Mouse (Mus musculus) megakaryocyte, embryonic 14.5 days (primary cell): Measurements from ENCODE around the gene Ubl3. TPM values are rescaled to one million over a fixed set of nuclear protein-coding genes. Genes with fewer than 3 reads are reported as not detected.

Source experiments
- H3K27me3 ChIP-seq: replicated peaks from 2 replicates; pipeline ENCODE3; 2012; ENCODE audit warnings: inconsistent platforms
- H3K36me3 ChIP-seq: replicated peaks from 2 replicates; pipeline ENCODE3; 2012; ENCODE audit warnings: low read length, inconsistent platforms, mixed read lengths
- H3K4me1 ChIP-seq: 2 replicates; pipeline ENCODE4 v1.6.1; 2012; ENCODE audit warnings: inconsistent platforms
- H3K4me3 ChIP-seq: replicated peaks from 2 replicates; pipeline ENCODE3; 2012; ENCODE audit warnings: moderate library complexity, mild to moderate bottlenecking, inconsistent platforms
- H3K9me3 ChIP-seq: 2 replicates; pipeline ENCODE4 v1.6.1; 2012; ENCODE audit warnings: inconsistent platforms
- FLI1 ChIP-seq: IDR thresholded peaks from 2 replicates; pipeline ENCODE4 v1.6.1; 2012; ENCODE audit warnings: low read length, inconsistent platforms, mixed read lengths
- GATA1 ChIP-seq: IDR thresholded peaks from 3 replicates; pipeline ENCODE4 v1.6.1; 2012; ENCODE audit warnings: mixed read lengths, low read length, inconsistent platforms, borderline replicate concordance
- polyA plus RNA-seq: library from polyadenylated mRNA; stranded (reverse); fragments of >175 nt; gene quantifications from 2 replicates; pipeline ENCODE4 v1.2.3, GENCODE M21; 2012; ENCODE audit warnings: low replicate concordance; ENCODE audit not compliant: insufficient read depth

Ubl3 gene
- polyA plus RNA-seq, 1 experiment, result 9.4 TPM

GRCm38 (mm10) chr5:148534644-148535043, 17.9 kb downstream of the Ubl3 start:
- H3K4me3 ChIP-seq, result no peak overlapping the region

GRCm38 (mm10) chr5:148533924-148534323, 18.7 kb downstream of the Ubl3 start:
- TF ChIP-seq GATA1 (no peak), FLI1 (no peak)
- H3K36me3 ChIP-seq, result no peaks in the 10 kb centered on the region
- H3K9me3 ChIP-seq, result no peaks in the 10 kb centered on the region
- peaks cover 10% of the 10 kb centered on the region for H3K27me3 ChIP-seq
- H3K4me1 ChIP-seq, result peaks cover 17% of the 10 kb centered on the region
- H3K4me3 ChIP-seq, result no peak overlapping the region

More at GRCm38 (mm10) chr5:148534644-148535043, 17.9 kb downstream of the Ubl3 start:
- Histone ChIP-seq H3K27me3 (peaks cover 16% of the 10 kb centered on the region), H3K9me3 (no peaks in the 10 kb centered on the region), H3K4me1 (peaks cover 17% of the 10 kb centered on the region), H3K36me3 (no peaks in the 10 kb centered on the region)
- TF ChIP-seq FLI1 (no peak), GATA1 (no peak)

DNA sequence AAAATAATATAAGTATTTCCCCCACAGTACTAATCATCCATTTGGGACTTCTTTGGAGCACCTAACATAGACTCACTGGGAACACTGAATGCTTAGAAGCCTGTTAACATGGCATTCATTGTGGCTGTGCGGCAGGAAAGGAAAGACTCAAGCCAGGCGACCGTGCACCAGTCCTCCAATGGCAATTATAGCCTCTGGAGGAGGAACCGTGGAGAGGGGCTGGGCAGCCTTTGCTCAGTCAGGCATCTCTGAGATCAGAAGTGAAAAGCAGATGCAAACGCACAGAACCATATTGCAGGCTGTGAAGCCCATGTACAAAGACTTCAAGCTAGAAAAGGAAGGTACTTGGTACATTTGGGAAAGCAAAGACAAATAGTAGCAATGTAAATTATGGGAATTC, 20.4 kb downstream of the Ubl3 start:
- Histone ChIP-seq H3K9me3 (no peaks in the 10 kb centered on the region), H3K4me1 (peaks cover 17% of the 10 kb centered on the region), H3K4me3 (no peak overlapping the region), H3K27me3 (peaks cover 7% of the 10 kb centered on the region), H3K36me3 (no peaks in the 10 kb centered on the region)
- TF ChIP-seq FLI1 (no peak), GATA1 (no peak)

DNA sequence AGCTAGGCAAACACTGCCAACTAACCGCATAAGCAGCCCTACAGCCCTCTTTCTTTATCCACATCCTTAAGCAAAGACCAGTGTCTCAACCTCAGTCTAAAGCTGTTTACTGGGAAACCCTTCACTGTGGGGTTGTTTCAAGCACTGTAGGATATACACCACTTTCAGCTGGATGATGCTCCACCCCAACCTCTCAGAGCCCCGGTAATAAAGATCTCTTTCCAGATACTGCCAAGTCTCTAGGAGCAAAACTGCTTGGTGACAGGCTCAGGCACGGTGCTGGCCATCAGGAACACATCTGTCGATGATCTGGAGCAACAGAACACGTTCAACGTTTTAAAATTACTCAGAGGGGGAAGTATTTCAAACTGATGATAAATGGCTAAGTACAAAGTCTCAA, 25.0 kb downstream of the Ubl3 start:
- no peaks in the 10 kb centered on the region for H3K9me3 ChIP-seq
- H3K27me3 ChIP-seq, result peaks cover 3% of the 10 kb centered on the region
- H3K36me3 ChIP-seq, result no peaks in the 10 kb centered on the region
- peaks cover 4% of the 10 kb centered on the region; the same call in 1 of the 2 replicates for H3K4me1 ChIP-seq
- no peak for TF ChIP-seq FLI1
- no peak for TF ChIP-seq GATA1
- H3K4me3 ChIP-seq, result no peak overlapping the region

- H3K27me3 ChIP-seq, result peaks cover 3% of the 10 kb centered on the region
- no peaks in the 10 kb centered on the region for H3K36me3 ChIP-seq
- peaks cover 4% of the 10 kb centered on the region; the same call in 1 of the 2 replicates for H3K4me1 ChIP-seq
- TF ChIP-seq FLI1 (no peak), GATA1 (no peak)
- no peaks in the 10 kb centered on the region for H3K9me3 ChIP-seq
- H3K4me3 ChIP-seq, result no peak overlapping the region
These were observed 26.0 kb downstream of the Ubl3 start for GRCm38 (mm10) chr5:148526631-148527030.

DNA sequence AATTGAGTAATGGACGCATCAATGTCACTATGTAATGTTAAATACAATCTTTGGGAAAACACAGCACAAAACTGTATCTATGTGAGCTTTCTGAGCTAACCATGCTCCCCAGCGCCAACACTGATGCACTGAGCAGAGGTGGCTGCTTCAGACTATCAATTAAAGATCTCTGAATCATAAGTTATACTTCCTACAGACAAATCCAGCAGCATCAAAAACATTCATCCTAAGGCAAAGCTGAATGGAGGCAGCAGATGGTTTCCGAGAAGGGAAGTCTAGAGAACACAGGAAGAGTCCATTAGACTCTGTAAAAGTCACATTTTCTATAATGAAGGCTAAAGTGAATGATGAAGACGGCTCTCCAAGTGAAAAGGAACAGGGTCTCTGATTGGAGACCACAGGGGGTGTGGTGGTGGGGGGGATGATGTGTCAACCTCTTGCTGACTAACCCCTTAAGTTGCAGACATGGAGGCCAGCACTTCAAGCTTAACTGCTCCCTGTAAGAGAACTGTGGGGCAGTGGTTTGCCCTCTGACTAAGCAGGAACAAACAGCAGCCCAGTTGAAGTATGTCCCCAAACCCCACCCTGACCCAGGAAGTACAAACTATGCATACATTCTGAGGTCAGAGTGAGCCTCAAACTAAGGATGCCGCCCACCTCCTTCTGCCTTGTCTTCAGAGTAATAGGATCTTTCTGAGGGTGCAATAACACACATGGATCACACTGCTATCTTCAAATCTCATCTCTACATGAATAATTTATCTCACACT, 29.2 kb downstream of the Ubl3 start:
- H3K9me3 ChIP-seq, result no peaks in the 10 kb centered on the region
- no peaks in the 10 kb centered on the region for H3K36me3 ChIP-seq
- TF ChIP-seq GATA1 (no peak), FLI1 (no peak)
- H3K4me1 ChIP-seq, result peaks cover 4% of the 10 kb centered on the region; the same call in 1 of the 2 replicates
- H3K27me3 ChIP-seq, result peaks cover 5% of the 10 kb centered on the region
- no peak overlapping the region for H3K4me3 ChIP-seq

DNA sequence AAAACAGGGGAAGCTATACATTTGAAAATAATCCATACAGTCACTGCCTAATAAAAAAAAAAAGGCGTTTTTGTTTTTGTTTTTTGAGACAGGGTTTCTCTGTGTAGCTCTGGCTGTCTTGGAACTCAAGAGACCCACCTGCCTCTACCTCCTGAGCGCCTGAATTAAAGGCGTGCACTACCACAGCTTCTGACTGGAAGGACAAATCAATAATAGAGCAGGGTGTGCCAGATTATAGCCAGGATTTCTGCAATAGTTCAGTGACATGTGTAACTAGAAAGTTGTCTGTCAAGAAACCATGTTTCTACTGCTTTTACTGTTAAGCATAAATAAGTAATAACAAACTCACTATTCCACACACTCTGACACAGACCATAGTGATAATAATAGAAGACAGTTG, 30.2 kb downstream of the Ubl3 start:
- Histone ChIP-seq H3K27me3 (peaks cover 3% of the 10 kb centered on the region), H3K4me3 (no peak overlapping the region), H3K36me3 (no peaks in the 10 kb centered on the region), H3K9me3 (no peaks in the 10 kb centered on the region), H3K4me1 (peaks cover 4% of the 10 kb centered on the region; the same call in 1 of the 2 replicates)
- no peak for TF ChIP-seq GATA1

- no peaks in the 10 kb centered on the region for H3K9me3 ChIP-seq
- H3K4me3 ChIP-seq, result no peak overlapping the region
- TF ChIP-seq FLI1, result no peak
- TF ChIP-seq GATA1, result no peak
- no peaks in the 10 kb centered on the region for H3K4me1 ChIP-seq
- no peaks in the 10 kb centered on the region for H3K36me3 ChIP-seq
- peaks cover 4% of the 10 kb centered on the region for H3K27me3 ChIP-seq
These were observed 35.1 kb downstream of the Ubl3 start for GRCm38 (mm10) chr5:148517445-148517844.

GRCm38 (mm10) chr5:148512042-148512640, 40.4 kb downstream of the Ubl3 start:
- Histone ChIP-seq H3K4me1 (no peaks in the 10 kb centered on the region), H3K36me3 (no peaks in the 10 kb centered on the region)
- no peak for TF ChIP-seq FLI1

DNA sequence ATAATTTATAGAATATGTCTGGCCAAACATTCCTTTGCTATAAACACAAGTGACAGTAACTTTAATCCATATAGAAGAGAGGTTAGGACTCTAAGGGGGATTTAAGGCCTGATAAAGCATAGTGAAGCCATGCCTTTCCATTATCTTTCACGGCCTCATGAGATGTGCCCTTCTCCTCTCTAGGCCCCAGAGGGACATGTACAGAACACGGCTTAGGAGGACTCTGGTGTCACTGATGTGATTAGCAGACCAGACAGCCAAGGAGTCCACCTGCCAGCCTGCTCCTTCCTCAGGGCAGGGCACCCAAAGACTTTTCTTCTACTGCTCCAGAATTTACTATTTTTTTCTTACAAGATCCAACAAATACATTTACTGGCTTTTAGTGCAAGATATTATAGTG, 42.3 kb downstream of the Ubl3 start:
- H3K36me3 ChIP-seq, result peaks cover 12% of the 10 kb centered on the region
- TF ChIP-seq GATA1 (no peak), FLI1 (no peak)

More at GRCm38 (mm10) chr5:148512042-148512640, 40.4 kb downstream of the Ubl3 start:
- peaks cover 2% of the 10 kb centered on the region for H3K27me3 ChIP-seq
- no peak overlapping the region for H3K4me3 ChIP-seq
- H3K9me3 ChIP-seq, result no peaks in the 10 kb centered on the region

GRCm38 (mm10) chr5:148509731-148510130, 42.9 kb downstream of the Ubl3 start:
- TF ChIP-seq GATA1, result no peak
- no peak for TF ChIP-seq FLI1
- Histone ChIP-seq H3K9me3 (no peaks in the 10 kb centered on the region), H3K36me3 (peaks cover 12% of the 10 kb centered on the region), H3K4me1 (no peaks in the 10 kb centered on the region), H3K4me3 (no peak overlapping the region), H3K27me3 (peaks cover 2% of the 10 kb centered on the region)

More for the DNA sequence above, 42.3 kb downstream of the Ubl3 start:
- Histone ChIP-seq H3K4me1 (no peaks in the 10 kb centered on the region), H3K27me3 (peaks cover 2% of the 10 kb centered on the region), H3K9me3 (no peaks in the 10 kb centered on the region), H3K4me3 (no peak overlapping the region)
